Mouse (Mus musculus) C2C12 (cell line): ENCODE results near the gene Cxcl16. TPM values are rescaled to one million over a fixed set of nuclear protein-coding genes. Genes with fewer than 3 reads are reported as not detected.
"Not testable (repeated sequence)": the region's sequence is repeated elsewhere in the genome, so short reads cannot be mapped to it uniquely, and the experiment has no call there.

Experiments used
- H3K27me3 ChIP-seq: one replicate; pipeline ENCODE4 v1.6.1; 2011; ENCODE audit not compliant: control insufficient read depth, insufficient read depth, insufficient read length
- H3K36me3 ChIP-seq: one replicate; pipeline ENCODE4 v1.6.1; 2011; ENCODE audit not compliant: control insufficient read depth, insufficient read depth
- H3K4me3 ChIP-seq: one replicate; pipeline ENCODE4 v1.5.1; 2011; ENCODE audit warnings: mild to moderate bottlenecking, control low read depth; ENCODE audit not compliant: poor library complexity, insufficient read depth, severe bottlenecking
- H3K79me2 ChIP-seq: one replicate; pipeline ENCODE4 v1.6.1; 2011; ENCODE audit not compliant: control insufficient read depth, insufficient read depth
- H3K79me3 ChIP-seq: one replicate; pipeline ENCODE4 v1.6.1; 2011; ENCODE audit warnings: low read depth, control low read depth
- H3ac ChIP-seq: one replicate; pipeline ENCODE3; 2011; ENCODE audit warnings: low read depth; ENCODE audit not compliant: control insufficient read depth, insufficient read length
- CEBPB ChIP-seq: IDR thresholded peaks from one replicate; pipeline ENCODE4 v1.6.1; 2011; ENCODE audit warnings: low read depth, mild to moderate bottlenecking, control low read depth, moderate library complexity
- CTCF ChIP-seq: IDR thresholded peaks from one replicate; pipeline ENCODE4 v1.5.1; 2011; ENCODE audit not compliant: control insufficient read depth, insufficient read depth, insufficient read length
- FOSL1 ChIP-seq: IDR thresholded peaks from one replicate; pipeline ENCODE4 v1.8.0; 2011; ENCODE audit warnings: mild to moderate bottlenecking, low read length; ENCODE audit not compliant: poor library complexity, insufficient read depth, severe bottlenecking
- MAX ChIP-seq: IDR thresholded peaks from one replicate; pipeline ENCODE4 v1.6.1; 2011; ENCODE audit warnings: mild to moderate bottlenecking, control low read depth
- MYOD1 ChIP-seq: IDR thresholded peaks from one replicate; pipeline ENCODE4 v1.6.1; 2011; ENCODE audit warnings: low read depth; ENCODE audit not compliant: control insufficient read depth, insufficient read length
- MYOG ChIP-seq: IDR thresholded peaks from one replicate; pipeline ENCODE4 v1.6.1; 2011; ENCODE audit not compliant: control insufficient read depth, insufficient read length; ENCODE audit errors: extremely low read depth
- USF1 ChIP-seq: IDR thresholded peaks from one replicate; pipeline ENCODE4 v1.6.1; 2011; ENCODE audit warnings: low read depth, mild to moderate bottlenecking, control low read depth, moderate library complexity
- polyA plus RNA-seq: library from polyadenylated mRNA; unstranded; fragments of >200 nt; fragmentation: generic; extraction: Trizol; gene quantifications from one replicate; pipeline ENCODE4 v1.2.1, GENCODE M21; 2012; ENCODE audit warnings: missing spikeins

Gene Cxcl16
- polyA plus RNA-seq, 1 experiment: 0.19 TPM

- peaks cover 18% of the 10 kb centered on the region for H3K36me3 ChIP-seq
Observed at GRCm38 (mm10) chr11:70432048-70432894, 27.5 kb downstream of the Cxcl16 start, which contains the start of gene Arrb2. TSS of gene Arrb2 (plus strand) at chr11:70432635.

GRCm38 (mm10) chr11:70431574-70431973, 28.2 kb downstream of the Cxcl16 start:
- peaks cover 11% of the 10 kb centered on the region for H3K36me3 ChIP-seq
- H3K27me3 ChIP-seq: no peaks in the 10 kb centered on the region
- TF ChIP-seq CTCF (no peak), MAX (no peak), USF1 (no peak), CEBPB (no peak), FOSL1 (no peak), MYOG (no peak), MYOD1 (no peak)
- H3K79me3 ChIP-seq: peaks cover 13% of the 10 kb centered on the region
- peak overlapping the region; percentile 16 for H3K4me3 ChIP-seq
- H3K79me2 ChIP-seq: peaks cover 24% of the 10 kb centered on the region
- no peak overlapping the region for H3ac ChIP-seq

More at GRCm38 (mm10) chr11:70432048-70432894, 27.5 kb downstream of the Cxcl16 start, which contains the start of gene Arrb2:
- Histone ChIP-seq H3K79me2 (peaks cover 24% of the 10 kb centered on the region), H3K27me3 (no peaks in the 10 kb centered on the region), H3K79me3 (peaks cover 13% of the 10 kb centered on the region), H3ac (peak within 1 kb of the TSS; percentile 69), H3K4me3 (peak within 1 kb of the TSS; percentile 79)
- no peak for TF ChIP-seq MYOD1
- no peak for TF ChIP-seq CEBPB
- peak; percentile 36 for TF ChIP-seq CTCF
- TF ChIP-seq USF1: peak; percentile 62
- TF ChIP-seq FOSL1: no peak
- peak; percentile 92 for TF ChIP-seq MAX
- no peak for TF ChIP-seq MYOG

GRCm38 (mm10) chr11:70426598-70426997, 33.2 kb downstream of the Cxcl16 start:
- not testable (repeated sequence) for H3K27me3 ChIP-seq, H3K4me3 ChIP-seq, H3K79me2 ChIP-seq, H3K79me3 ChIP-seq, H3ac ChIP-seq, H3K36me3 ChIP-seq

GRCm38 (mm10) chr11:70419486-70419885, 40.3 kb downstream of the Cxcl16 start:
- H3K79me2 ChIP-seq: no peaks in the 10 kb centered on the region
- TF ChIP-seq USF1: no peak
- TF ChIP-seq MAX: no peak
- no peak for TF ChIP-seq CTCF
- TF ChIP-seq CEBPB: no peak
- H3K4me3 ChIP-seq: no peak overlapping the region
- H3K79me3 ChIP-seq: no peaks in the 10 kb centered on the region
- H3ac ChIP-seq: no peak overlapping the region
- no peaks in the 10 kb centered on the region for H3K36me3 ChIP-seq
- H3K27me3 ChIP-seq: peaks cover 9% of the 10 kb centered on the region

- Histone ChIP-seq H3K79me3 (no peaks in the 10 kb centered on the region), H3K4me3 (no peak overlapping the region), H3ac (no peak overlapping the region), H3K27me3 (peaks cover 5% of the 10 kb centered on the region), H3K79me2 (no peaks in the 10 kb centered on the region), H3K36me3 (no peaks in the 10 kb centered on the region)
- TF ChIP-seq CTCF (no peak), USF1 (no peak), FOSL1 (no peak), MYOG (no peak), MAX (no peak), CEBPB (no peak), MYOD1 (no peak)
Observed at GRCm38 (mm10) chr11:70418199-70418598, 41.6 kb downstream of the Cxcl16 start.

GRCm38 (mm10) chr11:70413961-70414360, 45.8 kb downstream of the Cxcl16 start:
- H3K27me3 ChIP-seq: peaks cover 5% of the 10 kb centered on the region

More at GRCm38 (mm10) chr11:70413961-70414360, 45.8 kb downstream of the Cxcl16 start:
- H3K79me3 ChIP-seq: peaks cover 5% of the 10 kb centered on the region
- TF ChIP-seq MYOG (no peak), CTCF (no peak), MYOD1 (no peak), MAX (peak; percentile 36), CEBPB (no peak), USF1 (no peak), FOSL1 (no peak)
- no peak overlapping the region for H3K4me3 ChIP-seq
- H3K79me2 ChIP-seq: peaks cover 16% of the 10 kb centered on the region
- H3ac ChIP-seq: no peak overlapping the region
- no peaks in the 10 kb centered on the region for H3K36me3 ChIP-seq
